Mouse (Mus musculus) hindlimb bud, embryonic 11.5 days (tissue): ENCODE measurements at regions not wholly inside any gene's neighbourhood (a gene's known extent, or its start where the extent isn't known, plus 50 kb on each side); places are given as distances from the start of the nearest gene placed in this dataset.

Experiments used
- DNase-seq: peaks from one replicate; pipeline ENCODE4 v3.0.0-alpha.2; 2012; ENCODE audit warnings: low read depth, low spot score; ENCODE audit errors: extremely low spot score

GRCm38 (mm10) chr17:61960837-61961236 is 920.3 kb downstream of the Efna5 start:
- DNase-seq, result no peak

GRCm38 (mm10) chr17:61960017-61960813 is 920.9 kb downstream of the Efna5 start:
- no peak for DNase-seq

DNA sequence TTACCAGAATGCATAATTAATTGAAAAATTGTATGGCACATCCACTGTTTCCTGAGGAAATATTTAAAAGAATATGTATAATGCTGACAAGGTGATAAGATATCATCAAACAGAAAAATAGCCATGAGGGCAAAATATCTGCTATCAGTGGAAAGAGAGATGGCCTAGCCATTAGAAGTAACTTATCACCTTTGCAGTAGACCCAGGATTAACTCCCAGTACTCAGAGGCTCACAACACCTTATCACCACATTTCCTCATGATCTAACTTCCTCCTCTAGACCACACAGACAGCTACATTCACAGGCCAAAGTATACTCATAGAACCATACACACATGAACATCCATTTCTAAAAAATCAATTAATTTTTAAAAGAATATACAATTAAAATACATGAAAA is 963.4 kb downstream of the Efna5 start:
- no peak for DNase-seq

- DNase-seq, result no peak
These were observed 978.2 kb downstream of the Efna5 start for GRCm38 (mm10) chr17:61902898-61903297.

- peak; percentile 54 for DNase-seq
These were observed 990.5 kb downstream of the Efna5 start for GRCm38 (mm10) chr17:61890631-61891030.

DNA sequence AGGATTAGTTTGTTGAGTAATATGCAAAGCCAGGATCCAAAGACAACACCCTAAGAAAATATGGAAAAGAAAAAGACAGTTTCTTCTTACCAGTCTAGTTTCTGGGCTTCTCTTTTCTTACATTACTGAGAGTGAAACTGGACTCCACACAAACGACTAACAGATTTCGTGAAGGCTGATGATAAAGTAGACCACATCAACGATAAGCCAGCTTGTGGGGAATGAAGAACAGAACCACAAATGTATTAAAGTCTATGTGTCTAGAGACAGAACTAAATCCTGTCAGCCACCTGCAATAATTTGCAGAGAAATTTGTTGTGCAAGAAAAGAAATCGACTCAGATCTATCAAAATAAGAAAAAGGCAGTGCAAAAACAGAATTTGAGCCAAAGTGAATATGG is 1015.0 kb downstream of the Efna5 start:
- DNase-seq, result no peak

DNA sequence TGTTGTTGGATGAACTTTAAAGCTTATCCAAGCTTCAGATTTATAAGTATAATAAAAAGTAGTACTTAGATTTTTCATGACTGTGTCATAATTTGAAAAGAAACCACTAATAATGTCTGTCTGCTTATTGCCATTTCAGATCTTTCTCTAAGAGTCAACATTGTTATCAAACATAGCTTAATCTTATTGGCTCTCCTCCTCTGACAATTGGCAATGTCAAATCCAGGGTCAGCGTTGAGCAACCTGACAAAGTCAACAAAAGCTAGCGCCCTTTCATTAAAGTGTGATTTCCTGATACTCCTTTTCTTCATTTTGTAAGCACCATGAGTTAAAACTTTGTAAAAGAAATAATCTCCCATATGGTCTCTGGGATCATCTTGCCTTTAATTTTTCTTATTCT is 1018.7 kb downstream of the Efna5 start:
- no peak for DNase-seq

GRCm38 (mm10) chr17:61837555-61837954 is 1043.6 kb downstream of the Efna5 start:
- DNase-seq, result no peak

- no peak for DNase-seq
These were observed 1065.6 kb downstream of the Efna5 start for GRCm38 (mm10) chr17:61815490-61815889.

DNA sequence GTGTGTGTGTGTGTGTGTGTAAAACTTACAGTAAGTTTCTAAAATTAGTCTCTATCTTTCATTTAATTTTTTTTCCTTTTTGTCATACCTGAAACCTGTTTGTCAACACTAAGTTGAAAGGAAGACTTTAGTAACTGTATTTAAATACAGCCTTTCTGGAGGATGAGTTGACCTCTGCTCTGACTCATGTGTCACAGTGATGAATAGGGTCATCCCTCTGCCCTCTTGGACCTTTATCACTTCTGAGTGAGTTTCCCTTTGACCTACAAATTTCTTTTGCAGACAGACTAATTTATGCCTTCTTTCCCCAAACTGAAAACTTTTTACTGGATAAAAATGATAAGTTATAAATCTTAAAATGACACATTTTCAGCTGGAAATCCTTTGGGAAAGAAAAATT is 1112.8 kb downstream of the Efna5 start:
- DNase-seq, result no peak

- no peak for DNase-seq
These were observed 1116.0 kb downstream of the Efna5 start for GRCm38 (mm10) chr17:61765143-61765542.
